Mouse (Mus musculus) right cerebral cortex, postnatal 25 days (tissue): Measurements from ENCODE around the gene 2900011O08Rik.

Experiments
- DNase-seq: peaks from one replicate; pipeline ENCODE4 v3.0.0; 2022

2900011O08Rik gene

DNA sequence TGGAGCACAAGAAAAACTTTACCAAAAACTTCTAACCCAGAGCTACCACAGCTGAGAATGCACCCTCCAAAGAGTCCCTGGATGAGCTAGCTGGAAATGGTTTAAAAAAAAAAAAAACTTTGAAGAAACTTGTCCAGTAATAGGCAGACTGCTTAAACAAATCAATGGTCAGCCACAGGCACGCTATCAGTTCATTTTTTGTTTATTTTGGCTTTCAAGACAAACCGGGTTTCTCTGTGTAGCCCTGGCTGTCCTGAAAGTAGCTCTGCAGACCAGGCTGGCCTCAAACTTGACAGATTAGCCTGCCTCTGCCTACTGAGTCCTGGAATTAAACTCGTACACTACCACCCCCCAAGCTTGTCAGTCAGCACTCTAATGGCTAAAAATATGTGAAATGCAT lies 156.9 kb downstream of the 2900011O08Rik start:
- DNase-seq: no peak

DNA sequence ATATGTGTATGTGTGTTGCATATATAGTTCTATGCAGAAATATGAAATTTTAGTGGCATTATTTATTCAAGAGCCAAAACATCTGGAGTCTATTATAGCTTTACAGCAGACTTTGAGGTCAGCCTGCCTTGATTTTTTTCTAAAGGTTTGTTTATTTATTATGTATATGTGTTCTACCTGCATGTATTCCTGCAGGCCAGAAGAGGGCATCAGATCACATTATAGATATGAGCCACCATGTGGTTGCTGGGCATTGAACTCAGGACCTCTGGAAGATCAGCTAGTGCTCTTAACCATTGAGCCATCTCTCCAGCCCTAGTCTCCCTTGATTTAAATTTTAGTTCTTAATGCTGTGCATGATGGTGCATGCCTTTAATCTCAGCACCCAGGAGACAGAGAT lies 161.3 kb downstream of the 2900011O08Rik start:
- DNase-seq: no peak
